Mouse (Mus musculus): ENCODE results near the gene Cd44. TPM values are rescaled to one million over a fixed set of nuclear protein-coding genes. Genes with fewer than 3 reads are reported as not detected.

The Cd44 gene
- polyA plus RNA-seq, 1 experiment from 2014 or later = 15.2 TPM

- ATAC-seq = no peak
These were observed 81.2 kb downstream of the Cd44 start for GRCm38 (mm10) chr2:102820225-102820711.

GRCm38 (mm10) chr2:102815289-102815809, 86.1 kb downstream of the Cd44 start:
- H3K4me1 ChIP-seq (ENCODE audit: insufficient read depth) = no peaks in the 10 kb centered on the region
- no peak overlapping the region for H3K27ac ChIP-seq (ENCODE audit: low read depth)
- DNase-seq = no peak
- H3K9me3 ChIP-seq (ENCODE audit: low read length) = no peaks in the 10 kb centered on the region
- WGBS (ENCODE audit: insufficient replicate concordance) = 45% methylated on average over 6 of the region's 6 CpGs
- no peak overlapping the region for H3K4me3 ChIP-seq (ENCODE audit: low read depth, low read length)
- H3K4me2 ChIP-seq (ENCODE audit: low read depth, low read length) = no peak overlapping the region
- H3K36me3 ChIP-seq (replicated peaks; ENCODE audit: insufficient read depth, low read length) = peaks cover 9% of the 10 kb centered on the region
- no peak overlapping the region for H3K9ac ChIP-seq (replicated peaks)
- ATAC-seq = peak; percentile 17; the same call in 1 of the 2 replicates
- TF ChIP-seq CTCF (IDR thresholded peaks at IDR 0.05; ENCODE audit: low read depth) (no peak), EP300 (IDR thresholded peaks at IDR 0.05; ENCODE audit: low read depth) (no peak)
- H3K27me3 ChIP-seq (ENCODE audit: insufficient read depth, low read length) = no peaks in the 10 kb centered on the region

More at GRCm38 (mm10) chr2:102820225-102820711, 81.2 kb downstream of the Cd44 start:
- no peak overlapping the region for H3K4me3 ChIP-seq (ENCODE audit: low read depth, low read length)
- no peaks in the 10 kb centered on the region for H3K9me3 ChIP-seq (ENCODE audit: low read length)
- no peak for TF ChIP-seq EP300 (IDR thresholded peaks at IDR 0.05; ENCODE audit: low read depth)
- no peak for TF ChIP-seq CTCF (IDR thresholded peaks at IDR 0.05; ENCODE audit: low read depth)
- H3K27me3 ChIP-seq (ENCODE audit: insufficient read depth, low read length) = no peaks in the 10 kb centered on the region
- no peak overlapping the region for H3K9ac ChIP-seq (replicated peaks)
- H3K27ac ChIP-seq (ENCODE audit: low read depth) = no peak overlapping the region
- H3K4me1 ChIP-seq (ENCODE audit: insufficient read depth) = no peaks in the 10 kb centered on the region
- WGBS (ENCODE audit: insufficient replicate concordance) = 87% methylated on average over 5 of the region's 5 CpGs
- no peak for DNase-seq
- no peak overlapping the region for H3K4me2 ChIP-seq (ENCODE audit: low read depth, low read length)
- peaks cover 18% of the 10 kb centered on the region for H3K36me3 ChIP-seq (replicated peaks; ENCODE audit: insufficient read depth, low read length)

GRCm38 (mm10) chr2:102812756-102813155, 88.7 kb downstream of the Cd44 start:
- no peak overlapping the region for H3K4me3 ChIP-seq (ENCODE audit: low read depth, low read length)
- no peaks in the 10 kb centered on the region for H3K9me3 ChIP-seq (ENCODE audit: low read length)
- TF ChIP-seq EP300 (IDR thresholded peaks at IDR 0.05; ENCODE audit: low read depth) (no peak), CTCF (IDR thresholded peaks at IDR 0.05; ENCODE audit: low read depth) (no peak)
- H3K27me3 ChIP-seq (ENCODE audit: insufficient read depth, low read length) = no peaks in the 10 kb centered on the region
- H3K4me1 ChIP-seq (ENCODE audit: insufficient read depth) = no peaks in the 10 kb centered on the region
- H3K27ac ChIP-seq (ENCODE audit: low read depth) = no peak overlapping the region
- 48% methylated on average over 4 of the region's 4 CpGs for WGBS (ENCODE audit: insufficient replicate concordance)
- no peak overlapping the region for H3K9ac ChIP-seq (replicated peaks)
- ATAC-seq (no peak), DNase-seq (no peak)
- no peak overlapping the region for H3K4me2 ChIP-seq (ENCODE audit: low read depth, low read length)
- H3K36me3 ChIP-seq (replicated peaks; ENCODE audit: insufficient read depth, low read length) = peaks cover 6% of the 10 kb centered on the region

GRCm38 (mm10) chr2:102809436-102809835, 92.0 kb downstream of the Cd44 start:
- Histone ChIP-seq H3K9me3 (ENCODE audit: low read length) (no peaks in the 10 kb centered on the region), H3K27me3 (ENCODE audit: insufficient read depth, low read length) (no peaks in the 10 kb centered on the region), H3K4me2 (ENCODE audit: low read depth, low read length) (no peak overlapping the region), H3K27ac (ENCODE audit: low read depth) (no peak overlapping the region), H3K4me1 (ENCODE audit: insufficient read depth) (no peaks in the 10 kb centered on the region), H3K36me3 (replicated peaks; ENCODE audit: insufficient read depth, low read length) (peaks cover 6% of the 10 kb centered on the region), H3K4me3 (ENCODE audit: low read depth, low read length) (no peak overlapping the region), H3K9ac (replicated peaks) (no peak overlapping the region)
- ATAC-seq (no peak), DNase-seq (no peak)
- 67% methylated on average over 1 of the region's 1 CpGs for WGBS (ENCODE audit: insufficient replicate concordance)
- no peak for TF ChIP-seq EP300 (IDR thresholded peaks at IDR 0.05; ENCODE audit: low read depth)
- no peak for TF ChIP-seq CTCF (IDR thresholded peaks at IDR 0.05; ENCODE audit: low read depth)

DNA sequence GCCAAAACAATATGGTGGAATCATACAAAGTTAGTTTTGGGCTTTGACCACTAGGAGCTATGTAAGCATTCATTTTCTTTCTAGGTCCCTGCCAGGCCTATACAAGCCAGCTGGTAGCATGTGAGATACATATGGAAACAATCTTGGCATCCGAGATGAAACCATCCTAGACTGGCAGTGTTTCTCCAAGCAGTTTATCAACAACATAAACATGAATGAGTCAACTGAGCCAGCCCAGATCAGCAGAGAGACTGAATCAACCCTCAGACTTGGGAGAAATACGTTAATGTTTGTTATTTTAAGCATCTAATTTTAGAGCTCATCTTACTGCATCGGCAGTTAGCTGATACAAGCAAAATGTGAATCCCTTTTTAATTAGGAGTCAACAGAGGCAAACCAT, 93.8 kb downstream of the Cd44 start:
- no peaks in the 10 kb centered on the region for H3K9me3 ChIP-seq (ENCODE audit: low read length)
- no peak for TF ChIP-seq CTCF (IDR thresholded peaks at IDR 0.05; ENCODE audit: low read depth)
- TF ChIP-seq EP300 (IDR thresholded peaks at IDR 0.05; ENCODE audit: low read depth) = no peak
- DNase-seq (no peak), ATAC-seq (no peak)
- no peak overlapping the region for H3K27ac ChIP-seq (ENCODE audit: low read depth)
- no peak overlapping the region for H3K9ac ChIP-seq (replicated peaks)
- H3K4me3 ChIP-seq (ENCODE audit: low read depth, low read length) = no peak overlapping the region
- no peaks in the 10 kb centered on the region for H3K4me1 ChIP-seq (ENCODE audit: insufficient read depth)
- H3K27me3 ChIP-seq (ENCODE audit: insufficient read depth, low read length) = no peaks in the 10 kb centered on the region
- H3K4me2 ChIP-seq (ENCODE audit: low read depth, low read length) = no peak overlapping the region
- WGBS (ENCODE audit: insufficient replicate concordance) = 74% methylated on average over 3 of the region's 3 CpGs
- H3K36me3 ChIP-seq (replicated peaks; ENCODE audit: insufficient read depth, low read length) = no peaks in the 10 kb centered on the region; the same call in 1 of the 2 replicates

- ATAC-seq = no peak
These were observed 95.5 kb downstream of the Cd44 start for GRCm38 (mm10) chr2:102805761-102806496.

More at GRCm38 (mm10) chr2:102805761-102806496, 95.5 kb downstream of the Cd44 start:
- Histone ChIP-seq H3K27ac (ENCODE audit: low read depth) (no peak overlapping the region), H3K9ac (replicated peaks) (no peak overlapping the region), H3K27me3 (ENCODE audit: insufficient read depth, low read length) (no peaks in the 10 kb centered on the region), H3K4me1 (ENCODE audit: insufficient read depth) (no peaks in the 10 kb centered on the region), H3K4me2 (ENCODE audit: low read depth, low read length) (no peak overlapping the region), H3K4me3 (ENCODE audit: low read depth, low read length) (no peak overlapping the region), H3K36me3 (replicated peaks; ENCODE audit: insufficient read depth, low read length) (no peaks in the 10 kb centered on the region), H3K9me3 (ENCODE audit: low read length) (no peaks in the 10 kb centered on the region)
- DNase-seq = no peak
- TF ChIP-seq CTCF (IDR thresholded peaks at IDR 0.05; ENCODE audit: low read depth) (no peak), EP300 (IDR thresholded peaks at IDR 0.05; ENCODE audit: low read depth) (no peak)
- WGBS (ENCODE audit: insufficient replicate concordance) = 64% methylated on average over 4 of the region's 4 CpGs

All from liver, postnatal 0 days (tissue).